Mouse (Mus musculus) G1E (cell line): ENCODE measurements around the gene Fopnl.

ENCODE experiments used
- CTCF ChIP-seq: IDR thresholded peaks from 2 replicates; pipeline ENCODE4 v1.5.1; 2012; ENCODE audit warnings: low read depth, low read length, inconsistent platforms, mixed read lengths
- POLR2AphosphoS5 ChIP-seq: IDR thresholded peaks from 2 replicates; pipeline ENCODE4 v1.6.1; 2012; ENCODE audit warnings: low read depth, low read length, inconsistent platforms; ENCODE audit not compliant: insufficient replicate concordance

DNA sequence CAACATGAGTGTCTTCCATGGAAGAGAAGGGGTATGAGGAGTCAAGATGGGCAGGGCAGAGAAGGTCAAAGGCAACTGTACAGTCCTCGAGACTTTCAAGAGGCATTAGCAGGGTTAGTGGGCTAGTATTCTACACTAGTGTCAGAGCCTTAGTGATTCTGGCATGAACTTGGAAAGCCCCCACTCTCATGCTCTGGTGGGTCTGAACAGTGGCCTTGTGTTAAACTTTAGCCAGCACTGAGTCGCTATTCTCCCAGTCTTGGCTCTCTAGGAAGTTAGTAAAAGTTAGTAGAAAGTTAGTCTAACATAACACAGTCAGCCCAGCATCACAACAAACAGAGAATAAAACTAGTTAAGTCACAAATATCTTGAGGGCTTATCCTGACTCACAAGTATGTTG, 14.1 kb downstream of the Fopnl start:
- no peak for TF ChIP-seq CTCF
- TF ChIP-seq POLR2AphosphoS5, result no peak
